Mouse (Mus musculus) myocyte (in vitro differentiated cells): Measurements from ENCODE around the gene Arl14ep. TPM values are rescaled to one million over a fixed set of nuclear protein-coding genes. Genes with fewer than 3 reads are reported as not detected.

Experiments used
- H3K27me3 ChIP-seq: one replicate; pipeline ENCODE4 v1.6.1; 2011; ENCODE audit not compliant: control insufficient read depth, insufficient read depth, insufficient read length
- H3K36me3 ChIP-seq: one replicate; pipeline ENCODE4 v1.6.1; 2011; ENCODE audit not compliant: control insufficient read depth, insufficient read depth
- H3K4me2 ChIP-seq: one replicate; pipeline ENCODE4 v1.6.1; 2011; ENCODE audit warnings: low read depth, control low read depth
- H3K4me3 ChIP-seq: one replicate; pipeline ENCODE4 v1.5.1; 2011; ENCODE audit warnings: mild to moderate bottlenecking, control low read depth, moderate library complexity
- H3K79me2 ChIP-seq: one replicate; pipeline ENCODE4 v1.6.1; 2011; ENCODE audit not compliant: control insufficient read depth, insufficient read depth
- H3ac ChIP-seq: one replicate; pipeline ENCODE4 v1.6.1; 2011; ENCODE audit not compliant: control insufficient read depth, insufficient read length
- CEBPB ChIP-seq: IDR thresholded peaks from 2 replicates; pipeline ENCODE4 v1.6.1; 2011; ENCODE audit warnings: mild to moderate bottlenecking, moderate library complexity; ENCODE audit not compliant: poor library complexity, insufficient read depth, severe bottlenecking
- E2F4 ChIP-seq: IDR thresholded peaks from one replicate; pipeline ENCODE4 v1.6.1; 2011; ENCODE audit warnings: mild to moderate bottlenecking, control low read depth, moderate library complexity; ENCODE audit not compliant: insufficient read depth
- MAX ChIP-seq: IDR thresholded peaks from one replicate; pipeline ENCODE4 v1.6.1; 2011; ENCODE audit warnings: low read depth, mild to moderate bottlenecking, control low read depth
- MYOD1 ChIP-seq, 3 experiments: IDR thresholded peaks; one replicate each; pipeline ENCODE4 v1.6.1; 2011; ENCODE audit warnings: control low read depth in 2 of 3, low read depth in 2 of 3, mild to moderate bottlenecking in 2 of 3, moderate library complexity in 1 of 3; ENCODE audit not compliant: insufficient read length in 2 of 3, control insufficient read depth in 1 of 3
- MYOG ChIP-seq, 3 experiments: IDR thresholded peaks; one replicate each; pipeline ENCODE4 v1.6.1; 2011; ENCODE audit warnings: control low read depth in 2 of 3, low read depth in 2 of 3, mild to moderate bottlenecking in 2 of 3; ENCODE audit not compliant: insufficient read length in 2 of 3, control insufficient read depth in 1 of 3, insufficient read depth in 1 of 3
- POLR2A ChIP-seq: IDR thresholded peaks from one replicate; pipeline ENCODE4 v1.6.1; 2011; ENCODE audit warnings: low read depth, mild to moderate bottlenecking, control low read depth, moderate library complexity; ENCODE audit not compliant: insufficient read length
- POLR2AphosphoS2 ChIP-seq: IDR thresholded peaks from one replicate; pipeline ENCODE4 v1.6.1; 2011; ENCODE audit warnings: low read depth, control low read depth; ENCODE audit not compliant: insufficient read length
- REST ChIP-seq: IDR thresholded peaks from one replicate; pipeline ENCODE4 v1.6.1; 2011; ENCODE audit warnings: mild to moderate bottlenecking, control low read depth, moderate library complexity; ENCODE audit not compliant: insufficient read depth, insufficient read length
- SRF ChIP-seq: IDR thresholded peaks from one replicate; pipeline ENCODE4 v1.6.1; 2011; ENCODE audit warnings: low read depth; ENCODE audit not compliant: control insufficient read depth, insufficient read length
- TCF12 ChIP-seq: IDR thresholded peaks from one replicate; pipeline ENCODE4 v1.6.1; 2011; ENCODE audit warnings: mild to moderate bottlenecking, control low read depth; ENCODE audit not compliant: poor library complexity, insufficient read depth, severe bottlenecking
- TCF3 ChIP-seq: IDR thresholded peaks from one replicate; pipeline ENCODE4 v1.6.1; 2011; ENCODE audit warnings: low read depth, control low read depth; ENCODE audit not compliant: insufficient read length
- USF1 ChIP-seq: IDR thresholded peaks from one replicate; pipeline ENCODE4 v1.6.1; 2011; ENCODE audit warnings: low read depth, mild to moderate bottlenecking, control low read depth, moderate library complexity
- polyA plus RNA-seq: library from polyadenylated mRNA; unstranded; fragments of >200 nt; fragmentation: generic; extraction: Trizol; gene quantifications from one replicate; pipeline ENCODE4 v1.2.1, GENCODE M21; 2012; ENCODE audit warnings: missing spikeins

The Arl14ep gene
- polyA plus RNA-seq, 1 experiment: 25.7 TPM

GRCm38 (mm10) chr2:106984945-106985344 is 10.7 kb upstream of the Arl14ep start:
- H3K27me3 ChIP-seq: no peaks in the 10 kb centered on the region
- TF ChIP-seq CEBPB (no peak), E2F4 (no peak), TCF12 (no peak), SRF (no peak), REST (no peak), MAX (no peak), POLR2AphosphoS2 (no peak), MYOG (IDR thresholded peaks at IDR 0.05; ENCODE audit: control insufficient read depth in 1 of 3, insufficient read depth in 1 of 3, insufficient read length in 2 of 3, low read depth in 2 of 3) (no peak), USF1 (no peak)

GRCm38 (mm10) chr2:106982503-106982902 is 8.3 kb upstream of the Arl14ep start:
- Histone ChIP-seq H3K4me3 (no peak overlapping the region), H3K27me3 (no peaks in the 10 kb centered on the region), H3K4me2 (no peak overlapping the region), H3K79me2 (no peaks in the 10 kb centered on the region), H3K36me3 (no peaks in the 10 kb centered on the region), H3ac (no peak overlapping the region)
- TF ChIP-seq REST (no peak), MYOG (IDR thresholded peaks at IDR 0.05; ENCODE audit: control insufficient read depth in 1 of 3, insufficient read depth in 1 of 3, insufficient read length in 2 of 3, low read depth in 2 of 3) (no peak)

More at GRCm38 (mm10) chr2:106984945-106985344, 10.7 kb upstream of the Arl14ep start:
- H3K4me2 ChIP-seq: no peak overlapping the region
- no peak overlapping the region for H3K4me3 ChIP-seq
- H3ac ChIP-seq: no peak overlapping the region
- no peaks in the 10 kb centered on the region for H3K79me2 ChIP-seq
- no peaks in the 10 kb centered on the region for H3K36me3 ChIP-seq

- TF ChIP-seq MAX (no peak), TCF12 (no peak), SRF (no peak), USF1 (no peak), E2F4 (no peak), REST (no peak), POLR2A (no peak), MYOD1 (IDR thresholded peaks at IDR 0.05; ENCODE audit: control insufficient read depth in 1 of 3, insufficient read length in 2 of 3, low read depth in 2 of 3) (no peak)
- Histone ChIP-seq H3K27me3 (no peaks in the 10 kb centered on the region), H3K4me2 (no peak overlapping the region), H3K36me3 (no peaks in the 10 kb centered on the region), H3ac (no peak overlapping the region), H3K4me3 (no peak overlapping the region), H3K79me2 (peaks cover 25% of the 10 kb centered on the region)
These were observed 2.2 kb upstream of the Arl14ep start for GRCm38 (mm10) chr2:106976472-106976871.

DNA sequence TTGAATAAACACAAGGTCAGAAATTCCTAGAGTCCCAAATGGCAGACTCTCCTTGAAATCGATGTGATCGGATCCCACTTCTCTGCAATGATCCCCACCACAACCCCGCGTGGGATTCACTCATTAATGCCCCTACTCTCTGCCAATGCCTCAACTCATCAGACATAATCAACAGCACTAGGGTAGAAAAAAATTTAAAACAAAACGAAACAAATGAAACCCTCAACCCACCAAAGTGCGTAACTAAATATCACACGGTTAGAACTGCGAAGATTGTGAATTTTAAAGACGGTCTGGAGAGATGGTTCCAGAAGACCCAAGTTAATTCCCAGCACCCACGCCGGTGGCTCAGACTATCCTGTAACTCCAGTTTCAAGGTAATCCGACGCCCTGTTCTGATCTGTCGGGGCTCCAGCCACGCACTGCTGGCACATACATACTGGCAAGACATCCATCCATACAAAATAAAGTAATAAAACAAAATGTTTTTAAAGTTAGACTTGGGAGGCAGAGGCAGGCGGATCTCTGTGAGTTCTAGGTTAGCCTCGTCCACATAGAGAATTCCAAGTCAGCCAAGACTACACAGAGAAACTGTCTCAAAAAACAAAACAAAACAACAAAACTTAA is 779 bp downstream of the Arl14ep start:
- Histone ChIP-seq H3K27me3 (no peaks in the 10 kb centered on the region), H3K79me2 (peaks cover 54% of the 10 kb centered on the region), H3ac (peak overlapping the region; percentile 33), H3K36me3 (peaks cover 15% of the 10 kb centered on the region), H3K4me2 (peak overlapping the region; percentile 84), H3K4me3 (peak overlapping the region; percentile 93)
- TF ChIP-seq MAX (no peak), REST (no peak), POLR2A (no peak), USF1 (no peak), TCF3 (no peak), CEBPB (no peak), POLR2AphosphoS2 (no peak), MYOD1 (IDR thresholded peaks at IDR 0.05; ENCODE audit: control insufficient read depth in 1 of 3, insufficient read length in 2 of 3, low read depth in 2 of 3) (no peak), SRF (no peak), TCF12 (no peak), MYOG (IDR thresholded peaks at IDR 0.05; ENCODE audit: control insufficient read depth in 1 of 3, insufficient read depth in 1 of 3, insufficient read length in 2 of 3, low read depth in 2 of 3) (no peak)

DNA sequence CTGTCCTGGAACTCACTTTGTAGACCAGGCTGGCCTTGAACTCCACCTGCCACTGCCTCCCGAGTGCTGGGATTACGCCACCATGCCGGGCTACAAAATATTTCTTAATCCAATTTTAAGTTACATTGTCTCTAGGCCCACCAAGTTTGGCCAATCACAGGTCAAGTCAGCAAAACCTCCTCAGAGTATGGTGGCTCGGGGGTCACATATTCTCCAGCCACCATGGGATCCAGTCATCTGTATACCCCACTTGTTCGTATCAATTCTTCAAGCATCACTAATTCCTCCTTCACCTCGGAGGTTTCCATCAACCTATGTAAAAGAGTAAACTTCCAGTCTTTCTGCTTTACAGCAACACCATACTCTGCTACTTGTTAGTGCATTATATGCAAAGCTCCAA is 1.4 kb downstream of the Arl14ep start:
- H3K36me3 ChIP-seq: peaks cover 20% of the 10 kb centered on the region
- peaks cover 54% of the 10 kb centered on the region for H3K79me2 ChIP-seq
- no peak overlapping the region for H3ac ChIP-seq
- no peaks in the 10 kb centered on the region for H3K27me3 ChIP-seq
- peak overlapping the region; percentile 93 for H3K4me3 ChIP-seq
- peak overlapping the region; percentile 84 for H3K4me2 ChIP-seq
- TF ChIP-seq CEBPB (no peak), TCF3 (no peak), MYOD1 (IDR thresholded peaks at IDR 0.05; ENCODE audit: control insufficient read depth in 1 of 3, insufficient read length in 2 of 3, low read depth in 2 of 3) (no peak), SRF (no peak), POLR2AphosphoS2 (no peak), USF1 (no peak), POLR2A (no peak), MAX (no peak), MYOG (IDR thresholded peaks at IDR 0.05; ENCODE audit: control insufficient read depth in 1 of 3, insufficient read depth in 1 of 3, insufficient read length in 2 of 3, low read depth in 2 of 3) (no peak), TCF12 (no peak)
